Mouse (Mus musculus) erythroblast, adult 5-6 weeks (primary cell): ENCODE results near the gene Alkbh2. TPM values are rescaled to one million over a fixed set of nuclear protein-coding genes. Genes with fewer than 3 reads are reported as not detected.

Source experiments
- ATAC-seq: replicated peaks from 2 replicates; pipeline ENCODE4 v1.8.0; 2016; ENCODE audit warnings: moderate number of reproducible peaks, mild to moderate bottlenecking, moderate TSS enrichment, inconsistent platforms; ENCODE audit not compliant: poor library complexity, low FRiP score, severe bottlenecking
- total RNA-seq, 2 experiments: library from RNA; stranded (forward) in 1 of 2; stranded (reverse) in 1 of 2; fragments of 150-400 nt in 1 of 2; fragments of 200-764, 138-1000 nt in 1 of 2; gene quantifications; 2 replicates each; pipeline versions ENCODE4 v1.2.3 to v1.2.4; 2015 to 2017; ENCODE audit warnings: low replicate concordance in 2 of 2

Alkbh2 gene
- not detected in 2 replicates for total RNA-seq (2015; ENCODE audit: low replicate concordance)
- total RNA-seq (2017; ENCODE audit: low replicate concordance) = 2.5 TPM in 1 of 2 replicates, not detected in the other

DNA sequence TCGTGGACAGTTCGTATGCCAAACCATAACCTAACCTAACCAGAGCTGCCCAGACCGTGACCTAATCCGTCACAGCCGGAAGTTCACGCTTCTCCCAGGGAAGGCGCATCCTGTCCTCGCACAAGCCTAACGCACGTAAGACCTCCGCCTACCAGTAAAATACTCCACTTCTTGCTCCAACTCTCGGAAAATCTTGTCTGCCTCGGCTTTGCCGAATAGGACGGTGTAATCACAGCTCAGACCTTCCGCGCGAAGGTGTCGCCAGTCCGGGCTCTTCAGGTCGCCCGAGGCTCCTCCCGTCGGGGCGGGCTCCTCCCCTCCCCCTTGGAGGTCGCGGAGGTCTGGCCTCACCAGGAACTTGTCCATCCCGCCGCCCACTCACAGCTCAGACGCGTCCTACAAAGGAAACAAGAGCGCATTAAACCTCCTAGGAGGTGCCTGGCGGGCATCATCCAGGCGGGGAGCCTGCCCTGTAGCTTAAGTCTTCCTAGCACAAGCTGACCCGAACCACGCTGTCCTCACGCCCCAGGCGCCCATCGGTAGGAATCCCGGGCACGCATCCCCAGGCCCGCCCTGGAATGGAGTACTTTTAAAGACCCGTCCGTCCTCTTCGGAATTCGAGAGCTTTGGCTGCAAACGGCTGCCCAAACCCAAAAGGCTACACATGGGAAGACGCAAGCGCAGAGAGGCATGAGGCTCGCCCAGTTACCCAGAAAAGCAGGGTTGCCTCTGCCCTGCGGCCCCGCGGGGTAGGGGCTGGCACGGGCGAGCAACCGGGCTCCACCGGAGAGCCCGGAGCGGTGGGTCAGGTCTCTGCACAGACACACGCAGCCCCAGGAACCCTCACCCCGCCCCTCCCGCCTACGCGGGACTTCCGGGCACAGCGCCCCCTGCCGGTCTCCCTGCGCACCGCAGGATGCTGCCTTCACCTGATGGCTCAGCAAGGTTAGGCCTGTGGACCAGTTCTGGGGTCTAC is at the start of gene Alkbh2:
Alkbh2 (minus strand) TSS at position 845 of the 976 bp plus-strand sequence.
- peak; percentile 52 for ATAC-seq

DNA sequence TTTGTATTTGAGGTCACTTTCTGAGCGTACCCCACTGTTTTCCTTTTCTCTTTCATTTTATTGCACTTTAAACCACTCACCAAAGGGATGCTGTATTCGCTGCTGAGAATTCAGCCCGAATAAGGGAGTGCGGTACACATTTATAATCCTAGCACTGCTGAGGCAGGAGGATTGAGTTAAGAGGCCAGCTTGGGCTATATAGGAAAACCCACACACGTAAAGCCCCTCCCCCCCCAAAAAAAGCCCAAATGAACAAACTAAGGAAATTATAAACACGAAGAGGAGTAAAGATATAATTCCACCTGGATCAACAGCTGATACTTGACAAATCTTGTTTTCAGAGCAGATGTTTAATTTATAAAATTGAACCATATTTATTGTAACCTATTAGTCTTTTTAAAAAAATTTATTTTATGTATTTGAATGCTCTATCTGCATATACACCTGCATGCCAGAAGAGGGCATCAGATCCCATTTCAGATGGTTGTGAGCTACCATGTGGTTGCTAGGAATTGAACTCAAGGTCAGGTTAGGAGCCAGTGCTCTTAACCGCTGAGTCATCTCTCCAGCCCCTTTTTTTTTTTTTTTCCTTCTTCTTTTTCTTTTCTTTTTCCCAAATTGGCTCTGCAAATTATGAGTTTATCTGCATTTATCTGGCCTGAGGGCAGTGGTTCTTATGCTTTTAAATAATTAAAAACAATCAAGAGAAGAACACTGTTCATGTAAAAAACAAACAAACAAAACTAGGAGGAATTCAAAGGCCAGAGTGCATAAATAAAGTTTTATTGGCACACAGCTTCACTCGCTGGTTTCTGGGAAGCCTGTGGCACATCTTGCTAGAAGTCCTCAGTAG is 48.8 kb upstream of the Alkbh2 start:
- no peak for ATAC-seq

DNA sequence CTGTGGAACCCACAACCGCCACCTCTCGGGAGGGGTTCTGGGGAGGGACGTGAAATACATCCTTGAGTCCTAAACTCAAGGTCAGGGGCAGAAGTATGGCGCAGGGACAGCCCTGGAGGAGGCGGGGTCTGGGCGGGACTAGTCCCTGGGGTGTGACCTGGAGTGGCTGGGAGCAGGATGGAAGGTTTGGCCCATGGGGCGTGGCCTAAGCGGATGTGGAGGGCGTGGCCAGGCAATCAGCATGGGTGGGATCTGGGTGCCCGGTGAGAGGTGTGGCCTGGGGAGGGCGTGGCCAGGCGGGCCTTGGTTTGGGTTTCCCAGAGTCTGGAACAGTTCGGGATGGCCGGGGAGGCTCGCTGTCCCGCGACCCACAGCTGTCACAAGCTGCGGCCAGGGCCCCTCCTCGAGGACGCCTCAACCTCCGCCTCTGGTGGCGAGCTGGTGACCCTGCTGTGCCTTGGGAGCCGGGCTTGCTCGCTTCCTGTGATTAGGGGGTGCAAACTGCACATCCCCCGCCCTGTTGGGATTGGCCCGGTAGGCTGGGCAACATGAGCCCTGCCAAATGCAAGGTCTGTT is 47.7 kb upstream of the Alkbh2 start:
- peak; percentile 92 for ATAC-seq

DNA sequence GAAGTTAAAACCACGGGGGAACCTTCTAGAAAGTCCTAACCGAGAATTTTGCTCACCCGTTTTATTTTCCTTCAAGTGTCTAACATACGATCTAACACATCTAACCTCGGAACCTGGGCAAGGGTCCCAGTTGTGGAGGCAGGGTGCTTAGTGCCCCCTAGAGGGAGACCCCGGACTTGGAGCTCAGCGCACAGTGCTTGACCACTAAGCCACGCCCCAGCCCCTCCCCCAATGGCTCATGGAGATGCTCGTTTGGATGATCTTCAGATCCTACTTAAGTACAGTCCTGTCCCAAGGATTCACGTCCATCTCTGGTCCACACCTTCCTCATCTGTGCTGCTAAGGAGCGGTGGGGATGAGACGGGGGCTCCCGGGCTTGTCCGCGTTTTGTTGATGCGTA is 46.6 kb upstream of the Alkbh2 start:
- ATAC-seq = no peak

DNA sequence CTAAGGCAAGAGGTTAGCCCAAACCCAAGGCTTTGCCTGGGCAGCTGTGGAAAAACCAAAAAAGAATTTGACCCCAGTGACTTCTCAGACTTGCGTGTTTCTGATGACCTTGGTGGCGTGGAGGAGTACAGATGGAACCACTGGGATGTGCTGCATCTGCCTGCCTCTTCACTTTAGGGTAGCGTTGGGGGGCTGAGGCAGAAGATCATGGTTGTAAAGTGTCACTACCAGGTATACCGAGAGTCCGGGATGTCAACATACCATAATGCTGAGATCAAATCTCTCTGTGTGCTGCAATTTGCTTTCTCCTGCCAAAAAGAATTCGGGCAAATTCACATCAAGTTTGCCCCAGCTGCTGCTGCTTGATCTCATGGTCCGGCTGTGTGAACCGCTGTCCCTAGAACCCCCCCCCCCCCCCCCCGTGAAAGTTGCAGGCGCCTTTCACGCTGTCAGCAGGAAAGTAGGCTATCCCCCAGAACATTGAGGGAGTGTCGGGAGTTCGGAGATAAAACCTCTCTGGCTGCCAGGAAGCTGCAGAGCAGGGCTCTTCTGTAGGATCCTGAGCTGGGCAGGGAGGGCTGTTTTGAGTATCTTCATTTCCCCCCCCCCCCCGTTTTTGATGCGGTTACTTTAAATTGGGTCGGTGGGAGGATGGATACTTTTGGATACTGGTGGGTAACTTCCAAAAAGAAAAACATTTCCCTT is 46.0 kb upstream of the Alkbh2 start:
- ATAC-seq = no peak

DNA sequence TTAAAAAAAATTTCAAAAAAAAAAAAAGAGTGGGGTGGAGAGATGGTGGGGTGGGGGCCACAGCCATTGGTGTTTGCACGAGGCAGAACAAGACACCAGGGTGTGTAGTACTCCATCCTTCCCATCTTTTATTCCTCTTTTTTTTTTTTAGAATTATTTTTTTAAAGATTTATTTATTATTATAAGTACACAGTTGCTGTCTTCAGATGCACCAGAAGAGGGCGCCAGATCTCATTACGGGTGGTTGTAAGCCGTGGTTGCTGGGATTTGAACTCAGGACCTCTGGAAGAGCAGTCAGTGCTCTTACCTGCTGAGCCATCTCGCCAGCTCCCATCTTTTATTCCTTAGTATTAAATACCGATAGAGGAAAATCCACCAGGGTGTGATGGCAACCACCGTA is 45.4 kb upstream of the Alkbh2 start:
- ATAC-seq = no peak

DNA sequence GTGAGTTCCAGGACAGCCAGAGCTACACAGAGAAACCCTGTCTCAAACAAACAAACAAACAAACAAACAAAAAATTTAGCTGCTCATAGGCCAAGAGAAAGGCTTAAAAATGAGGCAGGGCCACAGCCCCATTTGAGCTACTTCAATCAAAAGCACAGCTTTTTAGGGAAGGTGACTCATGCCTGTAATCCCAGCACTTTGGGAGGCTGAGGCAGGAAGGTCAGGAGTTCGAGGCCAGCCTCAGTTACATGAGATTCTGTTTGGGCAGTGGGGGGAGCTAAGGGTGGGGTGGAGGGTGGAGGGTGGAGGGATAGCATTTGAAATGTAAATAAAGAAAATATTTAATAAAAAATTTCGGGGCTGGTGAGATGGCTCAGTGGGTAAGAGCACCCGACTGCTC is 44.9 kb upstream of the Alkbh2 start:
- peak; percentile 80; the same call in 1 of the 2 replicates for ATAC-seq

DNA sequence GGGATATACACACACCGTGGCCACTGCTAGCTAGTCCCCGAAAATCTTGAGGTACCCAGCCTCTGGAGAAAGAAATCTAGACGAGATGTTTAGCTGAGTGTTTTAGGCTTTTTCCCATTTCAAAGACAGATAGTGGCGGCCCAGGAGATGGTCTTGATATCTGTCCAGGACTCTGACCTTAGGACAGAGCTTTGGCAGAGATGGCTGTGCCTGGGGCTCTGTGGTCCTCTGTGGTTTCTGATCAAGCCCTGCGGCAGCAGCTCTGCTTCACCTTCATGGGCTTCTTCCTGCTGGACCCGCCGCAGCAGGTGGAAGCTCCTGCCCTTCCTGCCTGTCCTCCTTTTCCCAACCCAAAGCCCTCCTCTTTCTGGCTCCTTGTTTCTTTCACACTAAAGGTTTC is 42.3 kb upstream of the Alkbh2 start:
- ATAC-seq = no peak

DNA sequence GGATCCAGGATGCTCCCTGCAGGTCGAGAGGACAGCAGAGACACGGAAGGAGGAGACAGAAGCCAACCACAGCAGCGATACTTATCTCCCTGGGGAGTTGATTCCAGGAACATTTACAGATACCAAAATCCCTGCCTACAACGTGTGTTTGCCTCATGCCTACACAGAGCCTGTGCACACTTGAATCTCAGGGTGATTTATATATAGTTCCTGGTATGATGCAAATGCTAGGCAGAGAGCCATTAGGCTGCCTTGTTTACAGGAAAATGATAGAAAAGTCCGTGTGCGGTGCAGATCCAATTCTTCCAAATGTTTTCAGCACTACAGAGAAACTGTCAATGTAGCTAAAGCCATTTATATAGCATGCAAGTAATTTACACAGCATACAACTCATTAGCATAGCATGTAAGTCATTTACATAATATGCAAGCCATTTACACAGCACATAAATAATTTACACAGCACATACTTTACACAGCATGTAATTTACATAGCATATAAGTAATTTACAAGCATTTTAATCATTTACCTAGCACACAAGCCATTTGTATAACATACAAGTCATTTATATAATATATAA is 35.2 kb upstream of the Alkbh2 start:
- no peak for ATAC-seq

DNA sequence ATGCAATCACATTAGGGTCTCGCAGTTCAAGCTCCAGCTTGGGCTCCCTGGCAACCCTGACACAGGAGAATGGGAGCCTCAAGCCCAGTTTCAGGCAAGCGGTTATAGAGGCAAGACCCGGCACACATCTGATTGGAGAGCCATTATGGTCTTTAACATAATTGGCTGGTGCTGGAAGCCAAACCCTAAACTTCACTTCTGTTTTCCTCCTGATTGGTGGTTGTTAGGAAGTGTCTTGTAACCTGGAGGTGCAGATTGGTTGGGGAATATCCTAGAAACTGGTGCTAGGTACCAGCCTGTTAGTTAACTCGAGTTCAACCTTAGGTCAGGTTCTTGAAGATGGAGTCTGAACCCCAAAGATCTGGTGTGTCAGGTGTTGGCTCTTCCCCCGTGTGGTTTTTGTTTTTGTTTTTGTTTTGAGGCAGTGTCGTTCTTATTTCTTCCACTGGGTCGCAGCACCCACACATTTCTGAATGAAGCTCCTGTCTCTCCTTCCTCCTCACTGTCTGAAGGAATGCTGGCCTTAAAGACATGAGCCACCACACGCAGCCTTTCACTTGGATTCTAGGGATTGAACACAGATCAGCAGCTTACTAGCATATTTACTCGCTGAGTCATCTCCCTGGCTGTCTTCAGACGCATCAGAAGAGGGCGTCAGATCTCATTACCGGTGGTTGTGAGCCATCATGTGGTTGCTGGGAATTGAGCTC is 34.2 kb upstream of the Alkbh2 start:
- no peak for ATAC-seq

DNA sequence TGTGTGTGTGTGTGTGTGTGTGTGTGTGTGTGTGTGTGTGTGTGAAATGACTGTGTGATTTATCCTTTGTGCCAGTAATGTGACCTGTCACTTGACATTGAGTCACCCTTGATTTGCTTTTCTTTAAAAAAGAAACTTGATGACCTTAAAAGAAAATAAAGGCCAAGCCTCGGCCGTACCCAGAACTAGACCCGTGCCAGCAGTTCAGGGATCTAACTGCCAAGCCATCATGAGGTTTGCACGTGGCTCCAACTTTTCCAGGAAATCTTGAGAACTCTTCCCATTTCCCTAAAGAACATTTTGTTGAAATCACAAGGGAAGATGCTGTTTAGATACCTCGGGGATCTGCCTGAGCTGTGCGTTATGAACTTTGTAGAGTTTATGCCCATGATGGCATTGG is 33.4 kb upstream of the Alkbh2 start:
- ATAC-seq = no peak

DNA sequence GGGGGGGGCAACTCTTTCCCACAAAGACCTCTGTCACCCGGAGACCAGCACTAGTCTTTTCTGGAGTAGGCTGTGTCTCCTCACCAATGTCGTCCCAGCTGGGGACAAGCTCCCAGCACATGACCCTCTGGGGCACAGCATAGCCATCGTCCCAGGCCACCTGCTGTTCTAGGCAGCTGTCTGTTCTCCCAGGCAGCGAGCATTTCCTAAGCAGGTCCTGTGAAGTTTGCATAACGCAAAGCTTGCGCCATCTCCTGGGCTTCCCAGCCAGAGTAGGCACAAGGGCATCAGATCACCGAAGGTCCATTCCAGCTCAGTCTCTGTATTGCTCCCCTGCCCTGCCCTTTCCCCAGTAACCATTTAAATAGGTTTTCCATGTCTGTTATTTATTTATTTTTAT is 29.2 kb upstream of the Alkbh2 start:
- ATAC-seq = no peak

DNA sequence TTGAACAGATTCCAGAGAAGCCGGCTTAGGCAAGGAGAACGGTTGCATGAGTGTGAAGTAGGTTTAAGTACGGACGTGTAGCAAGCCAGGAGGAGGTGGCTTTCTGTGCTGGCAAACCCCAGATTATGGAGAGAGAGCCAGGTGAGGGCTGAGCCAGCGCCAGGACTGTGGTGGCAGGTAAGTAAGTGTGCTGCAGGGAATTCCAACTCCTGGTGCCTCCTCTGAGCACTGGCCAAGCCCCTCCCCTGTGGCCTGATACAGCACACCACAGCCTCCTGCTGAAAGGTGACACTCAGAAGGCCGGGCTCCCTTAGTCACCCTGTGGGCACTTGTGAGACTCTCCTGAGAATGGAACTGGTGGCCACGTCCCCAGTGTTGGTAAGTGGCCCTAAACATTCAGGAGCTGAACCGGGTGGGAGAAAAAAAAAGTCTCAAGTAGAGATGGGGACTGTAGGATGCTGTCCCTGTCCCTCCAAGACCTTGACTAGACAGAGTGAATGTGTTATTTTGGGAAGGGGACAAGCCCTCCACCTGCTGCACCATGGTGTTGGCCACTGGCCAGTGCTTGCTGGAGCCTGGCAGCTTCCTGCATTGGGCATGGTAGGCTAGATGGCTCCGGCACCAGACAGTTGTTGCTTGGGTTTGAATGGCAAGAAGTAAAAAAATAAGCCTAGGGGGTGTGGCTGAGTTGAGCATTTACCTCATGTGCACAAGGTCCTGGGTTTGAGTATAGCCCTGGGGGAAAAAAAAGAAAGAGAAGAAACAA is 27.3 kb upstream of the Alkbh2 start:
- no peak for ATAC-seq

DNA sequence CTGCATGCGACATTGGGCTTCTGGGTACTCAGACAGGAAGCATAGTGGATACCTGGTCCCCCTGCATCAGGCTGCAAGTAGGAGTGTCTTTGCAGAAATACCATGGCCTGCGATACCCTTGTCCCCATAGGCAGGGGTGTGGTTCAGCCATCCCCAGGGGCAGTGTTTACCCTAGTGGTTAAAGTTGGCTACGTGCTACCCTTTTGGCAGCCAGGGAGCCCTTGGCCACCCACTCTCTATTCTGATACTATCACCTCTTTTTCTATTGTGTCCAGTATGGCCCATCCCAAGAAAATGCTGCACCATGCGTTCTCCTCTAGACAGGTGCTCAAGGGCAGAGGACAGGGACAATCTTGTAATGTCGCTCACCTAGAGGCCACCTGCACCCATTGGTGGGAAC is 26.7 kb upstream of the Alkbh2 start:
- ATAC-seq = no peak

DNA sequence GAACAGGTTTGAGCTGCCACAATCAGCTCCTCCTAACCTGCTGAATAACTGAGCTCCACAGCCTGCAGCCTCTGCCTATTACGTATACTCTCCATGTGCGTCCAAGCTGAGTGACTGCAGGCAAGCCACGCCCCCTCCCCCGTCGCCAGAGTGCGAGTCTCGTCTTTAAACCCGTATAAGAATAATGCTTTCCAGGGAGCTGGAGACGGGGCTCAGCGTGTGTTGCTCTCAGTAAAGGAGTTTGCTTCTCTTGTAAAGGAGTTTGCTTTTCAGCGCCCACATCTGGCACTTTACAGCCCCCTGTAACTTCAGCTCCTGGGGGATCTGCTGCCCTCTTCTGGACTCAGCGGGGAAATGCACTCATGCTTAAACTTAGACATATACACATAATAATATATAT is 25.5 kb upstream of the Alkbh2 start:
- no peak for ATAC-seq

DNA sequence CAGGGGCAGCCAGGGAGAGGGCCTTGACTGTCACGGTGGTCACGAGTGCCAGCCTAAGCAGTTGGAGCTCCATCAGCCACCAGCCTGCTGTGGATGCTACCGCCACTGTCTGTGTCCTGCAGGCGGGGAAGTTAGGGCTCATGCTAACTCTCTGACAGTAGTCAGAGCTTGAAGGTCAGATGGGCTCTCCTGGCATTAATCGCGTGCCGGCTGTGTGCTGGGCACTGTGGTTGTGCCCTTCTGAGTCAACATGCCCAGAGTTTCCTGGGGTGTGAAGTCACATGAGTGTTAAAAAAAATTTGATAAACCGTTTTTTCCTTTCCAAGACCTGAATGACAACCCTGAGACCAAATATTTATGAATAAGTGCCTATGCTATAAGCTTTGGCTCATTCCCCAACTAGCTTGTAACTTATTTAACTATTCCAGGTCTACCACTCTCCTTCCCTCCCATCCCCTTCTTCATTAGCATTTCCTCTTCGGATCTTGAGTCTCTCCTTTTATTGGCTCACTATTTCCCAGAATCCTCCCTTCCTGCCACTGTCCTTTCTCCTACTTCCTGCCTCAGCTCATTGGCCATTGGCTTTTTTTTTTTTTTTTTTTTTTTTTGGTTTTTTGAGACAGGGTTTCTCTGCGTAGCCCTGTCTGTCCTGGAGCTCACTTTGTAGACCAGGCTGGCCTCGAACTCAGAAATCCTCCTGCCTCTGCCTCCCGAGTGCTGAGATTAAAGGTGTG is 24.5 kb upstream of the Alkbh2 start:
- no peak for ATAC-seq
